Mouse (Mus musculus) heart, adult 2 months (tissue): ENCODE measurements around the gene Crat.

Source experiments
- CTCF ChIP-seq: fragments of 200-600 bp; IDR thresholded peaks from 2 replicates; pipeline ENCODE4 v1.8.1; 2022; ENCODE audit warnings: antibody characterized with exemption, mild to moderate bottlenecking, moderate library complexity
- EP300 ChIP-seq: fragments of 200-500 bp; IDR thresholded peaks from 2 replicates; pipeline ENCODE4 v1.6.1; 2011; ENCODE audit warnings: low read depth, low read length, control low read depth; ENCODE audit not compliant: insufficient read depth
- POLR2A ChIP-seq: fragments of 200-500 bp; IDR thresholded peaks from 2 replicates; pipeline ENCODE4 v1.6.1; 2011; ENCODE audit warnings: mild to moderate bottlenecking, low read depth, low read length, control low read depth; ENCODE audit not compliant: insufficient read depth

DNA sequence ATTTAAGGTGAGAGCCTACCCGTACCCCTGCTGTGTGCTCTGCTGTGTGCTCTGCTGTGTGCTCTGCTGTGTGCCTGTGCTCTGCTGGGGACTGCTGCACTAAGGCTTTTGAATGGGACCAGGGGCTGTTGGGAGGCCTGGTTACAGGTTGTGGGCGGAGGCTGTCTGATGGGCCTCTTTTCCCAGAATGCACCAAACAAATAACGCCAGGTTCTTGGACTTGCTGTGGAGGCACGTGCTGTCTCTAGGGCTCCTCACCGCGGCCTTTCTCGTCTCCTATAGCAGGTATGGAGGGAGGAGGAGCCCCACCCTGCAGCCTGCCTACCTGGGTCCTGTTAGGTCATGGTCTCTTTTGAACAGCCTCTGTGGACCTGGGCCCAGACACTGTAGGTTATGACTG is 19.4 kb downstream of the Crat start:
- no peak for TF ChIP-seq POLR2A
- TF ChIP-seq CTCF: no peak
- TF ChIP-seq EP300: no peak
